Mouse (Mus musculus) liver, adult 2 months (tissue): ENCODE results near the gene Kdelc2. TPM values are rescaled to one million over a fixed set of nuclear protein-coding genes. Genes with fewer than 3 reads are reported as not detected.

Source experiments
- DNase-seq: peaks from one replicate; pipeline ENCODE4 v3.0.0-alpha.2; 2011; ENCODE audit warnings: low read depth, low spot score; ENCODE audit errors: extremely low read depth
- H3K27ac ChIP-seq: fragments of 200-500 bp; replicated peaks from 2 replicates; pipeline ENCODE4 v1.5.1; 2012; ENCODE audit warnings: low read depth, mild to moderate bottlenecking, control low read depth, inconsistent platforms, low read length; ENCODE audit not compliant: insufficient read depth
- H3K27me3 ChIP-seq: fragments of 200-500 bp; 2 replicates; pipeline ENCODE4 v1.6.1; 2012; ENCODE audit warnings: mild to moderate bottlenecking, moderate library complexity, low read length, inconsistent platforms; ENCODE audit not compliant: control insufficient read depth, insufficient read depth
- H3K36me3 ChIP-seq: fragments of 200-500 bp; 2 replicates; pipeline ENCODE4 v1.6.1; 2012; ENCODE audit warnings: low read length, inconsistent platforms; ENCODE audit not compliant: control insufficient read depth, insufficient read depth
- H3K4me1 ChIP-seq: fragments of 200-500 bp; 2 replicates; pipeline ENCODE4 v1.6.1; 2011; ENCODE audit warnings: low read length; ENCODE audit not compliant: control insufficient read depth, insufficient read depth
- H3K4me3 ChIP-seq: fragments of 200-500 bp; 2 replicates; pipeline ENCODE4 v1.5.1; 2011; ENCODE audit warnings: low read depth, mild to moderate bottlenecking, control low read depth, low read length, moderate library complexity; ENCODE audit not compliant: insufficient read depth
- H3K79me2 ChIP-seq: fragments of 200-500 bp; 2 replicates; pipeline ENCODE4 v1.6.1; 2012; ENCODE audit warnings: inconsistent platforms, mild to moderate bottlenecking, low read length, moderate library complexity; ENCODE audit not compliant: control insufficient read depth, insufficient read depth
- H3K9ac ChIP-seq: fragments of 200-500 bp; 2 replicates; pipeline ENCODE4 v1.6.1; 2012; ENCODE audit warnings: low read depth, mild to moderate bottlenecking, control low read depth, inconsistent platforms, low read length
- CTCF ChIP-seq: fragments of 200-500 bp; IDR thresholded peaks from 2 replicates; pipeline ENCODE4 v1.5.1; 2011; ENCODE audit warnings: low read depth, low read length, control low read depth
- POLR2A ChIP-seq: fragments of 200-500 bp; IDR thresholded peaks from 2 replicates; pipeline ENCODE4 v1.6.1; 2011; ENCODE audit warnings: low read length, control low read depth; ENCODE audit not compliant: insufficient read depth; ENCODE audit errors: extremely low read depth
- WGBS: fragments of 180-500 bp; shearing (Covaris S2); methylation state at CpG from one replicate; pipeline ENCODE4 v1.1.7; 2018; 5-methylcytosine and 5-hydroxymethylcytosine counted together
- polyA plus RNA-seq: library from polyadenylated mRNA; depleted of rRNA; stranded (reverse); fragments of >200 nt; gene quantifications from 2 replicates; pipeline ENCODE4 v1.2.3, GENCODE M21; 2012; rRNA removed
- total RNA-seq: library from RNA; depleted of rRNA; stranded (reverse); fragments of >200 nt; gene quantifications from 2 replicates; pipeline ENCODE4 v1.2.3, GENCODE M21; 2014; rRNA removed

Kdelc2 gene
- total and polyA plus RNA-seq, 2 experiments = 2.0 to 6.2 TPM

GRCm38 (mm10) chr9:53435830-53436570 is 52.2 kb downstream of the Kdelc2 start:
- no peak overlapping the region for H3K4me3 ChIP-seq
- H3K27me3 ChIP-seq = no peaks in the 10 kb centered on the region
- WGBS = 87% methylated on average over 14 of the region's 14 CpGs
- DNase-seq = no peak
- H3K4me1 ChIP-seq = no peaks in the 10 kb centered on the region
- no peaks in the 10 kb centered on the region for H3K79me2 ChIP-seq
- no peak overlapping the region for H3K27ac ChIP-seq
- no peak overlapping the region for H3K9ac ChIP-seq
- peaks cover 8% of the 10 kb centered on the region; the same call in 1 of the 2 replicates for H3K36me3 ChIP-seq
- no peak for TF ChIP-seq POLR2A
- no peak for TF ChIP-seq CTCF

- Histone ChIP-seq H3K27me3 (no peaks in the 10 kb centered on the region), H3K36me3 (peaks cover 33% of the 10 kb centered on the region), H3K9ac (no peak overlapping the region), H3K4me3 (no peak overlapping the region), H3K27ac (no peak overlapping the region), H3K79me2 (no peaks in the 10 kb centered on the region), H3K4me1 (no peaks in the 10 kb centered on the region)
- TF ChIP-seq POLR2A (no peak), CTCF (no peak)
- WGBS = 93% methylated on average over 1 of the region's 1 CpGs
- no peak for DNase-seq
These were observed 66.8 kb downstream of the Kdelc2 start for GRCm38 (mm10) chr9:53450609-53451008.

Other genes with a start within 250 kb of the Kdelc2 start
- gene Ddx10, start 136.0 kb upstream of the Kdelc2 start, total RNA-seq = 6.3 and 7.8 TPM in 2 replicates
- gene Ddx10, start 136.0 kb upstream of the Kdelc2 start, polyA plus RNA-seq = 0.87 and 1.0 TPM in 2 replicates
- 11.9 and 12.6 TPM in 2 replicates for gene Exph5, start 82.4 kb upstream of the Kdelc2 start, total RNA-seq
- gene Exph5, start 82.4 kb upstream of the Kdelc2 start, polyA plus RNA-seq = 1.9 and 2.7 TPM in 2 replicates
- 0.28 and 0.34 TPM in 2 replicates for gene 4930550C14Rik, start 18.3 kb downstream of the Kdelc2 start, total RNA-seq
- gene 4930550C14Rik, start 18.3 kb downstream of the Kdelc2 start, polyA plus RNA-seq = not detected in 2 replicates
- gene Atm, start 152.7 kb downstream of the Kdelc2 start, total RNA-seq = 7.6 and 8.3 TPM in 2 replicates
- gene Atm, start 152.7 kb downstream of the Kdelc2 start, polyA plus RNA-seq = 0.77 and 0.93 TPM in 2 replicates
- gene Npat, start 153.0 kb downstream of the Kdelc2 start, total RNA-seq = 3.8 and 5.2 TPM in 2 replicates
- 0.57 and 0.86 TPM in 2 replicates for gene Npat, start 153.0 kb downstream of the Kdelc2 start, polyA plus RNA-seq
- gene Acat1, start 226.4 kb downstream of the Kdelc2 start, total RNA-seq = 285 and 321 TPM in 2 replicates
- gene Acat1, start 226.4 kb downstream of the Kdelc2 start, polyA plus RNA-seq = 101 and 143 TPM in 2 replicates